Mouse (Mus musculus): Measurements from ENCODE around the gene Gm4353.

DNA sequence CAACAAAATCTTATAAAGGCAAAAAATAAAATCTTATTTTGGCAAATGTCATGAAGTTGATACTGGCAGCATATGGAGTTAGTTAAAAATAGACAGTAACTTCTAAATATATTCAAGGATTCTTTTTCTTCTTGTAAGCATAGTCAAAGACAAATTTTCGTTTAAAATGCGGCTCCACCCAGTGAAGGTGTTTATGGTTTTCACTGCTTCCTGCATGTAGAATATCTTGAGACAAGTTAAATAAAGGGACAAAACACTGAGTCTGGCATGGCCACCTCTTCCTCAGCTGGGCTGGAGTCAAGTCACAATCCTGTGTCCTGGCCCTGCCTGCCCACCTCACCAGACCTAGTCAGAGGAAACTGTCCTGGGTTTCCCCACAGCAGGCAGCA lies 39.2 kb upstream of the Gm4353 start:
- no peak for TF ChIP-seq CTCF (IDR thresholded peaks at IDR 0.05; ENCODE audit: low read depth)
- no peak for TF ChIP-seq EP300 (optimal IDR thresholded peaks at IDR 0.05)

All from stomach, postnatal 0 days (tissue).